Mouse (Mus musculus): ENCODE data around the gene Zfp655. TPM values are rescaled to one million over a fixed set of nuclear protein-coding genes. Genes with fewer than 3 reads are reported as not detected.
A peak's percentile ranks its signal among the peaks of the same experiment; 100 is the strongest.
"Not testable (repeated sequence)": the region's sequence is repeated elsewhere in the genome, so short reads cannot be mapped to it uniquely, and the experiment has no call there.

The Zfp655 gene
- polyA plus RNA-seq, 1 experiment from 2014 or later, result 36.7 TPM

- Histone ChIP-seq H3K9me3 (ENCODE audit: control insufficient read depth, low read length) (no peaks in the 10 kb centered on the region), H3K27me3 (replicated peaks; ENCODE audit: control insufficient read depth, insufficient read depth, low read length) (no peaks in the 10 kb centered on the region)
Measured at GRCm38 (mm10) chr5:145203936-145204691, 27.4 kb upstream of the Zfp655 start, which contains the start of gene Zkscan5. TSS of gene Zkscan5 (plus strand) at chr5:145204562.

GRCm38 (mm10) chr5:145205041-145205440 is 26.5 kb upstream of the Zfp655 start:
- H3K27ac ChIP-seq (ENCODE audit: low read length), result no peak overlapping the region
- 16% methylated on average over 9 of the region's 9 CpGs for WGBS

More at GRCm38 (mm10) chr5:145203936-145204691, 27.4 kb upstream of the Zfp655 start, which contains the start of gene Zkscan5:
- H3K4me2 ChIP-seq (ENCODE audit: low read depth, low read length), result peak within 1 kb of the TSS; percentile 67
- H3K27ac ChIP-seq (ENCODE audit: low read length), result peak within 1 kb of the TSS; percentile 95
- peak; percentile 97 for ATAC-seq
- H3K4me1 ChIP-seq (ENCODE audit: control insufficient read depth, insufficient read depth, low read length), result peaks cover 20% of the 10 kb centered on the region
- no peaks in the 10 kb centered on the region for H3K36me3 ChIP-seq (ENCODE audit: control insufficient read depth, insufficient read depth, low read length)
- H3K9ac ChIP-seq (ENCODE audit: low read depth, low read length), result peak within 1 kb of the TSS; percentile 73
- peak within 1 kb of the TSS; percentile 73 for H3K4me3 ChIP-seq (ENCODE audit: low read length)
- under 1% methylated on average over 22 of the region's 22 CpGs for WGBS

GRCm38 (mm10) chr5:145207385-145207784 is 24.1 kb upstream of the Zfp655 start:
- Histone ChIP-seq H3K36me3 (ENCODE audit: control insufficient read depth, insufficient read depth, low read length) (no peaks in the 10 kb centered on the region), H3K9ac (ENCODE audit: low read depth, low read length) (no peak overlapping the region), H3K9me3 (ENCODE audit: control insufficient read depth, low read length) (no peaks in the 10 kb centered on the region), H3K4me1 (ENCODE audit: control insufficient read depth, insufficient read depth, low read length) (peaks cover 11% of the 10 kb centered on the region), H3K27ac (ENCODE audit: low read length) (no peak overlapping the region), H3K4me2 (ENCODE audit: low read depth, low read length) (no peak overlapping the region), H3K27me3 (replicated peaks; ENCODE audit: control insufficient read depth, insufficient read depth, low read length) (no peaks in the 10 kb centered on the region), H3K4me3 (ENCODE audit: low read length) (no peak overlapping the region)
- WGBS, result 96% methylated on average over 6 of the region's 6 CpGs
- ATAC-seq, result no peak

More at GRCm38 (mm10) chr5:145205041-145205440, 26.5 kb upstream of the Zfp655 start:
- no peaks in the 10 kb centered on the region for H3K9me3 ChIP-seq (ENCODE audit: control insufficient read depth, low read length)
- H3K27me3 ChIP-seq (replicated peaks; ENCODE audit: control insufficient read depth, insufficient read depth, low read length), result no peaks in the 10 kb centered on the region
- H3K4me1 ChIP-seq (ENCODE audit: control insufficient read depth, insufficient read depth, low read length), result peaks cover 20% of the 10 kb centered on the region
- ATAC-seq, result no peak
- H3K36me3 ChIP-seq (ENCODE audit: control insufficient read depth, insufficient read depth, low read length), result no peaks in the 10 kb centered on the region
- H3K4me3 ChIP-seq (ENCODE audit: low read length), result peak overlapping the region; percentile 36
- H3K4me2 ChIP-seq (ENCODE audit: low read depth, low read length), result peak overlapping the region; percentile 67
- H3K9ac ChIP-seq (ENCODE audit: low read depth, low read length), result peak overlapping the region; percentile 57; the same call in 1 of the 2 replicates

GRCm38 (mm10) chr5:145207954-145208353 is 23.6 kb upstream of the Zfp655 start:
- ATAC-seq, result no peak
- Histone ChIP-seq H3K4me1 (ENCODE audit: control insufficient read depth, insufficient read depth, low read length) (peaks cover 11% of the 10 kb centered on the region), H3K9ac (ENCODE audit: low read depth, low read length) (no peak overlapping the region), H3K4me2 (ENCODE audit: low read depth, low read length) (no peak overlapping the region), H3K9me3 (ENCODE audit: control insufficient read depth, low read length) (no peaks in the 10 kb centered on the region), H3K27me3 (replicated peaks; ENCODE audit: control insufficient read depth, insufficient read depth, low read length) (no peaks in the 10 kb centered on the region), H3K4me3 (ENCODE audit: low read length) (no peak overlapping the region), H3K36me3 (ENCODE audit: control insufficient read depth, insufficient read depth, low read length) (no peaks in the 10 kb centered on the region), H3K27ac (ENCODE audit: low read length) (no peak overlapping the region)
- WGBS, result 76% methylated on average over 6 of the region's 6 CpGs

GRCm38 (mm10) chr5:145208391-145208790 is 23.1 kb upstream of the Zfp655 start:
- not testable (repeated sequence) for H3K36me3 ChIP-seq (ENCODE audit: control insufficient read depth, insufficient read depth, low read length); H3K27me3 ChIP-seq (replicated peaks; ENCODE audit: control insufficient read depth, insufficient read depth, low read length); ATAC-seq; H3K9ac ChIP-seq (ENCODE audit: low read depth, low read length); H3K4me2 ChIP-seq (ENCODE audit: low read depth, low read length); H3K9me3 ChIP-seq (ENCODE audit: control insufficient read depth, low read length); H3K4me3 ChIP-seq (ENCODE audit: low read length); H3K27ac ChIP-seq (ENCODE audit: low read length)
- WGBS, result 40% methylated on average over 11 of the region's 11 CpGs
- H3K4me1 ChIP-seq (ENCODE audit: control insufficient read depth, insufficient read depth, low read length), result peaks cover 11% of the 10 kb centered on the region

GRCm38 (mm10) chr5:145211340-145211739 is 20.2 kb upstream of the Zfp655 start:
- no peak for ATAC-seq
- Histone ChIP-seq H3K4me3 (ENCODE audit: low read length) (no peak overlapping the region), H3K4me1 (ENCODE audit: control insufficient read depth, insufficient read depth, low read length) (no peaks in the 10 kb centered on the region), H3K4me2 (ENCODE audit: low read depth, low read length) (no peak overlapping the region), H3K27ac (ENCODE audit: low read length) (no peak overlapping the region), H3K9me3 (ENCODE audit: control insufficient read depth, low read length) (no peaks in the 10 kb centered on the region), H3K27me3 (replicated peaks; ENCODE audit: control insufficient read depth, insufficient read depth, low read length) (no peaks in the 10 kb centered on the region), H3K9ac (ENCODE audit: low read depth, low read length) (no peak overlapping the region), H3K36me3 (ENCODE audit: control insufficient read depth, insufficient read depth, low read length) (no peaks in the 10 kb centered on the region; the same call in 1 of the 2 replicates)
- WGBS, result 86% methylated on average over 4 of the region's 4 CpGs

GRCm38 (mm10) chr5:145212216-145212615 is 19.3 kb upstream of the Zfp655 start:
- H3K9ac ChIP-seq (ENCODE audit: low read depth, low read length), result no peak overlapping the region
- H3K9me3 ChIP-seq (ENCODE audit: control insufficient read depth, low read length), result no peaks in the 10 kb centered on the region
- H3K27ac ChIP-seq (ENCODE audit: low read length), result no peak overlapping the region
- H3K4me2 ChIP-seq (ENCODE audit: low read depth, low read length), result no peak overlapping the region
- ATAC-seq, result no peak
- no peaks in the 10 kb centered on the region for H3K27me3 ChIP-seq (replicated peaks; ENCODE audit: control insufficient read depth, insufficient read depth, low read length)
- 89% methylated on average over 4 of the region's 4 CpGs for WGBS
- no peaks in the 10 kb centered on the region for H3K4me1 ChIP-seq (ENCODE audit: control insufficient read depth, insufficient read depth, low read length)
- no peaks in the 10 kb centered on the region; the same call in 1 of the 2 replicates for H3K36me3 ChIP-seq (ENCODE audit: control insufficient read depth, insufficient read depth, low read length)
- H3K4me3 ChIP-seq (ENCODE audit: low read length), result no peak overlapping the region

- Histone ChIP-seq H3K27ac (ENCODE audit: low read length) (no peak overlapping the region), H3K36me3 (ENCODE audit: control insufficient read depth, insufficient read depth, low read length) (peaks cover 3% of the 10 kb centered on the region), H3K27me3 (replicated peaks; ENCODE audit: control insufficient read depth, insufficient read depth, low read length) (no peaks in the 10 kb centered on the region), H3K4me1 (ENCODE audit: control insufficient read depth, insufficient read depth, low read length) (no peaks in the 10 kb centered on the region), H3K9me3 (ENCODE audit: control insufficient read depth, low read length) (no peaks in the 10 kb centered on the region), H3K4me3 (ENCODE audit: low read length) (no peak overlapping the region), H3K4me2 (ENCODE audit: low read depth, low read length) (no peak overlapping the region), H3K9ac (ENCODE audit: low read depth, low read length) (no peak overlapping the region)
- WGBS, result 91% methylated on average over 3 of the region's 3 CpGs
- no peak for ATAC-seq
Measured at GRCm38 (mm10) chr5:145213505-145213904, 18.0 kb upstream of the Zfp655 start.

GRCm38 (mm10) chr5:145214679-145215078 is 16.8 kb upstream of the Zfp655 start:
- Histone ChIP-seq H3K4me3 (ENCODE audit: low read length) (no peak overlapping the region), H3K36me3 (ENCODE audit: control insufficient read depth, insufficient read depth, low read length) (peaks cover 9% of the 10 kb centered on the region), H3K9me3 (ENCODE audit: control insufficient read depth, low read length) (no peaks in the 10 kb centered on the region), H3K27me3 (replicated peaks; ENCODE audit: control insufficient read depth, insufficient read depth, low read length) (no peaks in the 10 kb centered on the region), H3K27ac (ENCODE audit: low read length) (no peak overlapping the region), H3K4me2 (ENCODE audit: low read depth, low read length) (no peak overlapping the region), H3K4me1 (ENCODE audit: control insufficient read depth, insufficient read depth, low read length) (no peaks in the 10 kb centered on the region), H3K9ac (ENCODE audit: low read depth, low read length) (no peak overlapping the region)
- ATAC-seq, result no peak
- WGBS, result 71% methylated on average over 4 of the region's 4 CpGs
